Mouse (Mus musculus) left cerebral cortex, postnatal 4 days (tissue): ENCODE results near the gene Paqr7. TPM values are rescaled to one million over a fixed set of nuclear protein-coding genes. Genes with fewer than 3 reads are reported as not detected.

ENCODE experiments used
- DNase-seq: peaks from one replicate; pipeline ENCODE4 v3.0.0-alpha.2; 2022
- intact Hi-C: fragments of 180-260 bp; cut with DNase I; formaldehyde crosslinking; loops from one replicate; pipeline ENCODE4 v1.15.1; 2025
- total RNA-seq, 2 experiments: library from RNA; stranded (reverse); gene quantifications; 2 replicates each; pipeline ENCODE4 v1.2.3; 2021

Paqr7 gene
- total RNA-seq, 2 experiments from 2014 or later: 30.7 to 31.7 TPM

DNA sequence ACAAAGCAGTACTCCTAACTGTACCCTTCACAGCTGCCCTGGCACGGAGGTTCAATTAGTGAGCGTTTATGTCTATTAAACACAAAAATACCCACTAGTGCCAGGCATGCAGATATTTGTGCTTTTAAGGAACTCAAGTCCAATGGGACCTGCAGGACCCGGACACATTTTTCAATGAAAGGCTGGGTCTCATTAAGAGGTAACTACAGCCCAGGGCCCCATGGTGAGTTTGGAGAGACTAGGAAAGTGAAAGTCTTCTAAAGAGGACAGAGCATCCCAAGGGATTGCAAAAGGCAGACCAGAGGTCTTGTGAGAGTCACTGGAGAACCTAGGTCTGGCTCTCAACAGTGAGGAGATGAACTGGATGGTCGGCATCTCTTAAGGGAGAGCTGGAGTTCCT, 36.9 kb downstream of the Paqr7 start:
- intact Hi-C loops: no loop called here
- no peak for DNase-seq

- DNase-seq: peak; percentile 56
- intact Hi-C loops: no loop called here
Observed at GRCm38 (mm10) chr4:134534124-134534886, 37.8 kb downstream of the Paqr7 start.

DNA sequence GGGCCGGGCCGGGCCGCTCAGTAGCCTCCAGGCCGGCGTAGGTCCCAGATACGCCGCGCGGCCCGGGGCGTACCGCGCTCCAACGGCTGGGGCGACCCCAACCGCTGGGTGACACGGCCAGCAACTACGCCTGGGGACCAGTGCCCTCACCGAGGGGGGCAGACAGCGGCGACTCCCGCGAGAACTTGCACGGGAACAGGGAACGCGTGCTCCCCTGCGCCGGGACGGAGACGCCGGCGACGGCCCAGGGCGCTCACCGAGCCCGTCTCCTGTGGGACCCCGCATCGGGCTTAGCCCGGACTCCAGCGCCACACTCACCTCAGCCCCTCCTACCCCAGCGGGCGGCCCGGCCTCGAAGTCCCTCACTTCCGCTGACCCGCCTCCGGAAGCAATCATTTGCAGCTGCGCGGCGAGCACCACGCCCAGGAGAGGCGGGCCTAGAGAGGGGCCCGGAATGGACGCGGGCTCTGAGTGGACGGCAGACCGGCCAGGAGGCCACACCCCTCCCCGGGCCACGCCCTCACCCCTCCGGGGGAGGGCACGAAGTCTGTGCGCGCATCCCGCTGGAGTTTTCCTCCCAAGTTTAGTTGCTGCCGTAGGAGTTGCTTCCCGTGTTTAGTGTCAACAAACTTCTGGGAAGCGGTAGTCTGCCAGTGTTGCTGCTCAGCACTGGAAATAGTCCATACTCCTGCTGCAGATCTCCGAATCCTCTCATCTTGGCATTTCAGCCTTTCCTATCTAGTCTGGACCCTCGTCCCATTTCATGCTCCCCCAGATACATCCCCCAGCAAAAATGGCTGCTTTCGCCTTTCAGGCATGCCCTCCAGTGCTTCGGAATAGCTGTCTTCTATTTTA, 38.7 kb downstream of the Paqr7 start, which contains the start of gene Mtfr1l:
TSS of gene Mtfr1l (minus strand) at position 456 of the 855 bp plus-strand sequence.
- peak; percentile 98 for DNase-seq
- intact Hi-C loops: loop anchor here (5.0 kb wide), 1 partner anchor 257 kb away; no protein-coding TSS in a partner anchor

- intact Hi-C loops: loop anchor here (5.0 kb wide), 1 partner anchor 257 kb away; no protein-coding TSS in a partner anchor
- DNase-seq: no peak
Observed at GRCm38 (mm10) chr4:134535787-134536151, 39.3 kb downstream of the Paqr7 start.

- intact Hi-C loops: loop anchor here (5.0 kb wide), 1 partner anchor 253 kb away; no protein-coding TSS in a partner anchor
Observed at GRCm38 (mm10) chr4:134538997-134539580, 42.6 kb downstream of the Paqr7 start.

GRCm38 (mm10) chr4:134542726-134543125, 46.2 kb downstream of the Paqr7 start:
- DNase-seq: no peak
- intact Hi-C loops: no loop called here

More at GRCm38 (mm10) chr4:134538997-134539580, 42.6 kb downstream of the Paqr7 start:
- peak; percentile 50 for DNase-seq

DNA sequence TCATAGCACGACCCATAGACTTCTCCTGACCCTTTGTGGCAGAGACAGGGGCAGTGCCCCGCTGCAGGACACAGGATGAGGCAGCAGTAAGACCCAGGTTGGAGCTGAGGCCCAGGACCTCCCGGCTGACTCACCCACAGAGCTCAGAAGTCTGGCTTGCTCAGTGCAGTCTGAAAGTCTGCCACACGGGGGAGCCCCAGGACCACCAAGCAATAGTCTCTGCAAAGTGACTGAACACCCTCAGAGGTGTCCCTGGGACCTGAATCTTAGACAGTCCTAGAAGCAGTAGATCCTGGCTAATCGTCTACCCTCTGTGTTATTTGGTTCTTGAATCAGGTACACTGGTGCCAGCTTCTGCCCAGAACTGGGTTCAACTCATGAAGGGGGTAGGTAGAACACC, 46.8 kb downstream of the Paqr7 start:
- intact Hi-C loops: no loop called here
- peak; percentile 93 for DNase-seq

GRCm38 (mm10) chr4:134546814-134547705, 50.6 kb downstream of the Paqr7 start:
- intact Hi-C loops: loop anchor here (5.0 kb wide), 1 partner anchor 165 kb away; no protein-coding TSS in a partner anchor
- DNase-seq: no peak

GRCm38 (mm10) chr4:134548169-134548938, 51.9 kb downstream of the Paqr7 start:
- intact Hi-C loops: loop anchor here (5.0 kb wide), 1 partner anchor 164 kb away; no protein-coding TSS in a partner anchor

DNA sequence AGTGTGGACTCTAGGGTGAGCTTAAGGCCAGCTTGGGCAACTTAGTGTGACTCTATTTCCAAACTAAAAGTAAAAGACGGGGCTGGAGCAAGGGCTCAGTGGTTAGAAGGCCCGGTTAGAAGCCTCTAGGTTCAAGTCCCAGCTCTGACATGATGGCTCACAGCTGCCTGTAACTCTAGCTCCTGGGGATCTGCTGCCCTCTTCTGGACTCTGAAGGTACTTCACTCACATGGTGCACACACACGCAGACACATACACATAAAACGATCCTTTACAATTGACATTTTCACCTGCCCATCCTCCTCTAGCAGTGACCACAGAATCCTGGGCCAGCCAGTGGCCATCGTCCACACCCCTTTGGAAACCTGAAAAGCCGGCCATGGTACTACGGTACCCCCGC, 53.4 kb downstream of the Paqr7 start:
- intact Hi-C loops: loop anchor here (5.0 kb wide), 1 partner anchor 162 kb away; no protein-coding TSS in a partner anchor

More at GRCm38 (mm10) chr4:134548169-134548938, 51.9 kb downstream of the Paqr7 start:
- no peak for DNase-seq

DNA sequence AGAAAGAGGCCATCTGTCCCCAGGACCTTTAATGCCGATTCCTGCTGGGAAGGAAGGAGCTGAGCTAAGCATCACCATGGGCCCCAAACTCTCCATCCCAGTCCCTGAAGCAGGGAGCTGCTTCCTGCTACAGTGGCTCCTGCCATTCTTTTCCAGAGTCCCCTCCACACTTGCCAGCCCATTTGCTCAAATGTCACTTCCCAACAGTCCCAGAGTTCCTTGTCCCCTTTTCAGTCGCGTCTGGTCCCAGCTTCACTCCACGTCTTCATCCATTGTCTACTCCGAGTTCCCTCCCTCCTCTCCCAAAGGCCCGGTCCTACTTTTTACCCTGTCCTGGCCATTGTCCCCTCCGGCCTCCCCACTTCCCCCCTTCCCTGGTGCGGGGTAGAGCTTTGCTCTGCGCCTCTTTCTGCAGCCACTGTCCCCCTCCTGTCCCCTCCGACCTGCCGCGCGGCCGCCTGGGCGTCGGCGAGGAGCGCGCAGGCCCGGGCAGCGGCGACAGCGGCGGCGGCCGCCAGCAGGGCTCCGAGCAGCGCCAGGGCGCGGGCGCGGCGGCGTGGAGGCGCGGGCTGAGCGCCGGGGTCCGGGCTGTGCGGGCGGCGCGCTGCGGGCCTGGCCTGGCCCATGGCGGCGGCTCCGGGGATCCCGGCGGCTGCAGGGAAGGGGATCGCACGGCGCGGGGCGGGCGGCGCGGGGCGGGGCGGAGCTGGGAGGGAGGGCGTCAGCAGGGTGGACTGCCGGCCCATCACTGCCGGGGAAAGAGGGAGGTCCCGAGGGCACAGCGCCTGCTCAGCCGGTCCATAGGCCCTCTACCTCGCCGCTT, 55.2 kb downstream of the Paqr7 start, which contains the start of gene Selenon:
TSS of gene Selenon (minus strand) at position 673 of the 823 bp plus-strand sequence.
- intact Hi-C loops: no loop called here

More for the DNA sequence above, 53.4 kb downstream of the Paqr7 start:
- no peak for DNase-seq

DNA sequence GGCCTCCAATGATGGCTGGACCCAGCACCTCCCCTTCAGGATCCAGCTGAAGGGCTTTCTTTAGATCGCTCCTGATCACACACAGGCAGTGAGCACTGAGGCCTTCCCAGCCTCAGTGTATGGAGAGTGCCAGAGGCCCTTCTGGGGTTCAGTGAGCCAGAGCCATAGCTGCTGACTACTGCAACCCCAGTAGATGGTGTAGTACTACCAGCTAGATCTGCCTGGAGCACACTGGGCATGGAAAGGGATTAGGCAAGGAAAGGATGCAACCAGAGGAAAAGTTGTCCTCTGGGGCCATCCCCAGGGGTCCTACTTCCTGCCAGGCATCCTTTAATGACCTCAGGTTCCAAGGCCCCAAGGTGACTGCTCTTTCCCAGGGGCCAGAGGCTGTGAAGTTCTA, 57.1 kb downstream of the Paqr7 start:
- DNase-seq: no peak
- intact Hi-C loops: no loop called here

More for the DNA sequence above, 55.2 kb downstream of the Paqr7 start, which contains the start of gene Selenon:
- peak; percentile 74 for DNase-seq

GRCm38 (mm10) chr4:134555956-134556580, 59.6 kb downstream of the Paqr7 start:
- DNase-seq: peak; percentile 78
- intact Hi-C loops: loop anchor here (5.0 kb wide), 1 partner anchor 146 kb away; the partner anchor contains the start of gene Man1c1

DNA sequence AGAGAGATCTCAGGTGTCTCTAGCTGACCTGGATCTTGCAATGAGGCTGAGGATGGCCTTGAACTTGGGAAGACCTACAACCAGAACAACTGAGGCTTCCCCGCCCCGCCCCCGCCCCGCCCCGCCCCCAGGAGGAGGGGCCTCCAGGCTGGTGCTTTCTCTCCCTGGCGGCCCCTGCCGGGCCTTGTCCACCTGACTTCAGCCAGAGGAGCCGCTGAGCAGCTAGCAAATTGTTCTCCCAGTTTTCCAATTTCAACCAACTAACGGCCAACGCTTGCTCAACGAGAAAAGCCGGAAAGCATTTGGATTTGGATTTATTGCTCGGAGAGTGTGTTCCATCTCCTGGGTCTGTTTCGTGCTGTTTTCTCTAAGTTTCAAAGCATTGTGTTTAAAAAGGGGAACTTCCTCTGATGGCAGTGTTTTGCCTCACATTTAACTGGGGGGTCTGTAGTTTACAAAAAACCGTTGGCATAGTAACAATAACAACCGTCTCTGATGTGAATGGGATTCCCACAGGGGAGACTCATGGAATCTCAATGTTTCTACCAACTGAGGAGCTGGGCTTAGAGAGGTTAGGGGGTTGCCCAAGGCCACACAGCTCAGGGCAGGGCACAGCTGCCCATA, 61.2 kb downstream of the Paqr7 start:
- peak; percentile 41 for DNase-seq
- intact Hi-C loops: loop anchor here (5.0 kb wide), 1 partner anchor 145 kb away; the partner anchor contains the start of gene Man1c1

- DNase-seq: no peak
- intact Hi-C loops: loop anchor here (5.0 kb wide), 1 partner anchor 144 kb away; the partner anchor contains the start of gene Man1c1
Observed at GRCm38 (mm10) chr4:134558570-134559113, 62.1 kb downstream of the Paqr7 start.

DNA sequence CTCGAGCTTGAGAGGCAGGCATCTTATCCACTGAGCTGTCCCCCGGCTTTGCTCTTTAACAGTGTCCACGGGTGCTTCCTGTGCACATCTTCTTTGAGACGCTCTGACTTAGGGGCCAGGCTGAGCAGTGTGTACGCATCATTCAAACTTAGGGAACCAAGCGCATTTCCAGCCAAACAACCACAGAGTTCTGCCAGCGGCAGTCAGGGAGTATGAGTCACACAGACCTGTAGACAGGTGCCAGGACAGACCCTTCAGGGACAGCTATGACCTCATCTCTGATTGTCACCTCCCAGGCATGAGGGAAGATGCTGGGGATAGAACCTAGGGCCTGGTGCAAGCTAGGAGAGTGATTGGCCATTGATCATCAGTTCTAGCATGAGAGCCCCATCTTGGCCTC, 62.7 kb downstream of the Paqr7 start:
- intact Hi-C loops: loop anchor here (5.0 kb wide), 1 partner anchor 143 kb away; the partner anchor contains the start of gene Man1c1
- DNase-seq: no peak
